8 mouse cellular contexts compared by ENCODE assay signal in the genomic region with DNA sequence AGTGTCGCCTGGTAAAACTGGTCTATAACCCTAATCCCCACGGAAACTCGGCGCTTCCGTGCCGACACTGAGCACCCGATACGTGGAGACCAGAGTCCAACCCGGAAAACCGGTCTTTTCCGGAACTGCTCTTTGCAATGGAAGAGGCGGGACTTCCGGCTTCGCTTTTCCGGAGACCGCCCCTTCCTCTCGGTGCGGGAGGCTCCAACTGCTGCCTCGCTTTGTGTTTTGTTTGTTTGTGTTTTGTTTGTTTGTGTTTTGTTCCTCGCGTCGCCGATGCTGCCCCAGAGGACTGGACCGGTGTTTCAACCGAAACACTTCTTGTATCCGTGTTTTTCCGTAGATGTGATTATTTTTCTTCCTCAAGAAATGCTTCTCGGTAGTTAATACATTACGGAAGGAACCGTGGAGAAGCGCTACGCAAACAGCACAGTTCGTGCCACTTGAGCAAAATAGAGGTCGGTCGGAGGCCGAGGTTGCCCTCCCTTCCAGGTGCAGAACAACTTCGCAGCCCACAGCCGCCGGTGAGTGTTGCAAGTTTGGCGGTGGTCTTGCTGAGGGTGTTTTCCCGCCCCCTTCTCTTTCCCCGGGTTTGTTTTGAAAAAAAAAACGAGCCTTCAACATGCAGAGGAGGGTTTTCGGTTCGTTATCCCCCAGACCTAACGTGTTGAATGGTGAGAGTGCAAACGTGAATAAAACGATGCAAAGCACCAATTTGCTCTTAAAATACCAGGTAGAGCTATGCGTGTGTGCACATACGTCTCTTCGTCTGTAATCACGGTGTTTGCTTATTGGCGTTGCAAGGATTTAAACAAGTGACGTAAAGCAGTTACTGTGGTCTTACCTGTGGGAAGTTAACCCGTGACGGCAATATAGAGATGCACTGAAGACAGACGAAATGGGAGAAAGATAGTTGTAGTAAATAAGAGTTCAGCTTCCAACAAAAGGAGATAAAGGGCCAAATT. TPM values are rescaled to one million over a fixed set of nuclear protein-coding genes. Genes with fewer than 3 reads are reported as not detected.
DNase-seq lines count a peak whose midpoint lies in the region; ATAC-seq and TF ChIP-seq lines count a peak whose summit lies in the region.

TSS of gene 4833420G17Rik (plus strand) at position 173 of the 965 bp plus-strand sequence.

- peaks cover 10% of the 10 kb centered on the region for H3K36me3 ChIP-seq in C2C12 (ENCODE audit: control insufficient read depth, insufficient read depth)
- peaks cover 42% of the 10 kb centered on the region for H3K36me3 ChIP-seq in erythroblast, embryonic 14.5 days (ENCODE audit: control insufficient read depth)
- H3K36me3 ChIP-seq in heart, embryonic 11.5 days (ENCODE audit: control insufficient read depth, insufficient read depth, low read length), result peaks cover 13% of the 10 kb centered on the region
- H3K36me3 ChIP-seq in kidney, embryonic 16.5 days (ENCODE audit: insufficient read depth, low read length), result peaks cover 20% of the 10 kb centered on the region
- H3K36me3 ChIP-seq in liver, adult 2 months (ENCODE audit: control insufficient read depth, insufficient read depth, low read length), result peaks cover 21% of the 10 kb centered on the region
- peaks cover 11% of the 10 kb centered on the region for H3K36me3 ChIP-seq in myocyte (ENCODE audit: control insufficient read depth, insufficient read depth)
- peaks cover 3% of the 10 kb centered on the region; the same call in 1 of the 2 replicates for H3K36me3 ChIP-seq in splenic B cell, adult 2 months (ENCODE audit: control insufficient read depth, insufficient read depth, low read length, poor library complexity, severe bottlenecking)

- H3ac ChIP-seq in C2C12 (ENCODE audit: control insufficient read depth, insufficient read length, low read depth), result peak within 1 kb of the TSS; percentile 86
- no peak within 1 kb of the TSS for H3ac ChIP-seq in myocyte (ENCODE audit: control insufficient read depth, insufficient read length)

- H3K4me3 ChIP-seq in C2C12 (ENCODE audit: insufficient read depth, poor library complexity, severe bottlenecking) (peak within 1 kb of the TSS; percentile 51), myocyte (peak within 1 kb of the TSS; percentile 47)
- H3K4me3 ChIP-seq in erythroblast, embryonic 14.5 days (replicated peaks), result peak within 1 kb of the TSS; percentile 84
- peak within 1 kb of the TSS; percentile 86 for H3K4me3 ChIP-seq in heart, embryonic 11.5 days (ENCODE audit: low read depth, low read length)
- peak within 1 kb of the TSS; percentile 84 for H3K4me3 ChIP-seq in kidney, embryonic 16.5 days (ENCODE audit: low read length)
- peak within 1 kb of the TSS; percentile 87 for H3K4me3 ChIP-seq in liver, adult 2 months (ENCODE audit: insufficient read depth, low read depth, low read length)

- TF ChIP-seq POLR2A in brain, embryonic 14.5 days (IDR thresholded peaks at IDR 0.05; ENCODE audit: borderline replicate concordance, extremely low read depth, insufficient read depth, insufficient read length, poor library complexity, severe bottlenecking), result peak; percentile 75; the same call in 1 of the 2 replicates
- TF ChIP-seq POLR2A in liver, adult 2 months (IDR thresholded peaks at IDR 0.05; ENCODE audit: extremely low read depth, insufficient read depth, low read length), result peak; percentile 89
- peak; percentile 62 for TF ChIP-seq POLR2A in myocyte (IDR thresholded peaks at IDR 0.05; ENCODE audit: insufficient read length, low read depth)

- H3K27ac ChIP-seq in heart, embryonic 11.5 days (ENCODE audit: low read depth, low read length), result peak within 1 kb of the TSS; percentile 70; the same call in 1 of the 2 replicates
- peak within 1 kb of the TSS; percentile 81 for H3K27ac ChIP-seq in kidney, embryonic 16.5 days (ENCODE audit: low read length)
- H3K27ac ChIP-seq in liver, adult 2 months (replicated peaks; ENCODE audit: insufficient read depth, low read depth, low read length), result peak within 1 kb of the TSS; percentile 57

- H3K79me3 ChIP-seq in C2C12 (ENCODE audit: low read depth), result peaks cover 7% of the 10 kb centered on the region

- WGBS in heart, embryonic 11.5 days (ENCODE audit: insufficient replicate concordance), result 9% methylated on average over 57 of the region's 57 CpGs
- 6% methylated on average over 57 of the region's 57 CpGs for WGBS in kidney, embryonic 16.5 days
- WGBS in liver, adult 2 months, result under 1% methylated on average over 57 of the region's 57 CpGs

- peaks cover 26% of the 10 kb centered on the region for H3K4me1 ChIP-seq in erythroblast, embryonic 14.5 days (ENCODE audit: control insufficient read depth)
- peaks cover 10% of the 10 kb centered on the region; the same call in 1 of the 2 replicates for H3K4me1 ChIP-seq in heart, embryonic 11.5 days (ENCODE audit: control insufficient read depth, insufficient read depth, low read length)
- H3K4me1 ChIP-seq in kidney, embryonic 16.5 days (ENCODE audit: insufficient read depth, low read length), result peaks cover 11% of the 10 kb centered on the region
- H3K4me1 ChIP-seq in liver, adult 2 months (ENCODE audit: control insufficient read depth, insufficient read depth, low read length), result peaks cover 3% of the 10 kb centered on the region

- H3K4me2 ChIP-seq in heart, embryonic 11.5 days, result peak within 1 kb of the TSS; percentile 79
- peak within 1 kb of the TSS; percentile 76 for H3K4me2 ChIP-seq in kidney, embryonic 16.5 days (replicated peaks; ENCODE audit: low read depth, low read length)
- H3K4me2 ChIP-seq in myocyte (ENCODE audit: low read depth), result peak within 1 kb of the TSS; percentile 79

- no peaks in the 10 kb centered on the region for H3K9me3 ChIP-seq in erythroblast, embryonic 14.5 days (ENCODE audit: control insufficient read depth, low read length)
- no peaks in the 10 kb centered on the region for H3K9me3 ChIP-seq in heart, embryonic 11.5 days (replicated peaks; ENCODE audit: control insufficient read depth, low read length)
- H3K9me3 ChIP-seq in kidney, embryonic 16.5 days (ENCODE audit: low read length), result no peaks in the 10 kb centered on the region

- H3K9ac ChIP-seq in heart, embryonic 11.5 days (ENCODE audit: low read depth, low read length), result peak within 1 kb of the TSS; percentile 85
- H3K9ac ChIP-seq in kidney, embryonic 16.5 days (replicated peaks; ENCODE audit: low read length), result peak within 1 kb of the TSS; percentile 83
- H3K9ac ChIP-seq in liver, adult 2 months (ENCODE audit: low read depth, low read length), result peak within 1 kb of the TSS; percentile 87

- DNase-seq in brain, embryonic 14.5 days (ENCODE audit: low read depth), result peak; percentile 97
- peak; percentile 86 for DNase-seq in liver, adult 2 months (ENCODE audit: extremely low read depth, low read depth, low spot score)
- peak; percentile 92 for DNase-seq in splenic B cell, adult 2 months (ENCODE audit: low read depth, low spot score)

- no peaks in the 10 kb centered on the region for H3K27me3 ChIP-seq in C2C12 (ENCODE audit: control insufficient read depth, insufficient read depth, insufficient read length)
- H3K27me3 ChIP-seq in erythroblast, embryonic 14.5 days (ENCODE audit: control insufficient read depth), result no peaks in the 10 kb centered on the region
- H3K27me3 ChIP-seq in heart, embryonic 11.5 days (ENCODE audit: control insufficient read depth, insufficient read depth, low read length), result no peaks in the 10 kb centered on the region
- H3K27me3 ChIP-seq in kidney, embryonic 16.5 days (ENCODE audit: insufficient read depth, low read length), result no peaks in the 10 kb centered on the region
- no peaks in the 10 kb centered on the region for H3K27me3 ChIP-seq in liver, adult 2 months (ENCODE audit: control insufficient read depth, insufficient read depth, low read length)
- H3K27me3 ChIP-seq in myocyte (ENCODE audit: control insufficient read depth, insufficient read depth, insufficient read length), result no peaks in the 10 kb centered on the region
- no peaks in the 10 kb centered on the region for H3K27me3 ChIP-seq in splenic B cell, adult 2 months (ENCODE audit: control insufficient read depth, insufficient read depth, low read length, poor library complexity, severe bottlenecking)

- ATAC-seq in heart, embryonic 11.5 days (replicated peaks; ENCODE audit: insufficient number of reproducible peaks, low FRiP score, low TSS enrichment), result peak; percentile 90
- peak; percentile 97 for ATAC-seq in kidney, embryonic 16.5 days (ENCODE audit: low FRiP score, low TSS enrichment)

- no peak for TF ChIP-seq CTCF in C2C12 (IDR thresholded peaks at IDR 0.05; ENCODE audit: control insufficient read depth, insufficient read depth, insufficient read length)
- no peak for TF ChIP-seq CTCF in brain, embryonic 14.5 days (IDR thresholded peaks at IDR 0.05; ENCODE audit: borderline replicate concordance, extremely low read depth, insufficient read depth, insufficient read length)
- no peak for TF ChIP-seq CTCF in liver, adult 2 months (IDR thresholded peaks at IDR 0.05; ENCODE audit: low read depth, low read length)

- H3K79me2 ChIP-seq in C2C12 (ENCODE audit: control insufficient read depth, insufficient read depth), result peaks cover 30% of the 10 kb centered on the region
- H3K79me2 ChIP-seq in liver, adult 2 months (ENCODE audit: control insufficient read depth, insufficient read depth, low read length), result peaks cover 12% of the 10 kb centered on the region; the same call in 1 of the 2 replicates
- peaks cover 12% of the 10 kb centered on the region for H3K79me2 ChIP-seq in myocyte (ENCODE audit: control insufficient read depth, insufficient read depth)

TF ChIP-seq in C2C12, 6 proteins besides CTCF, POLR2A, EP300 and RAD21 (continues in another document):
- no peak for TF ChIP-seq MYOD1 (IDR thresholded peaks at IDR 0.05; ENCODE audit: control insufficient read depth, insufficient read length, low read depth)
- no peak for TF ChIP-seq MAX (IDR thresholded peaks at IDR 0.05)
- TF ChIP-seq CEBPB (IDR thresholded peaks at IDR 0.05; ENCODE audit: low read depth), result no peak
- no peak for TF ChIP-seq FOSL1 (IDR thresholded peaks at IDR 0.05; ENCODE audit: insufficient read depth, low read length, poor library complexity, severe bottlenecking)

TF ChIP-seq in myocyte, 11 proteins besides CTCF, POLR2A, EP300 and RAD21:
- TF ChIP-seq REST (IDR thresholded peaks at IDR 0.05; ENCODE audit: insufficient read depth, insufficient read length) (no peak), E2F4 (IDR thresholded peaks at IDR 0.05; ENCODE audit: insufficient read depth) (peak; percentile 86), POLR2AphosphoS2 (IDR thresholded peaks at IDR 0.05; ENCODE audit: insufficient read length, low read depth) (peak; percentile 69)
TF ChIP-seq in myocyte: peak in this region for 2.

RNA-seq across cellular contexts. Expression of gene 4833420G17Rik, which starts in this region (rescaled TPM):
- polyA plus RNA-seq in C2C12 (2012; fragmentation: generic; extraction: Trizol) (3.1 TPM), myocyte (2012; fragmentation: generic; extraction: Trizol) (1.7 TPM)
- polyA plus RNA-seq in brain, embryonic 14.5 days (2012; rRNA removed), result 116 and 191 TPM in 2 replicates
- polyA plus RNA-seq in erythroblast, embryonic 14.5 days (2012), result 0.88 and 1.2 TPM in 2 replicates
- 38.8 and 42.4 TPM in 2 replicates for polyA plus RNA-seq in heart, embryonic 11.5 days (2014; fragmentation: Nextera tagmentation; extraction: Ambion mirVana)
- polyA plus RNA-seq in kidney, embryonic 16.5 days (2015; fragmentation: Nextera tagmentation; extraction: Ambion mirVana), result 59.7 and 64.6 TPM in 2 replicates
- 25.9 and 27.1 TPM in 2 replicates for total RNA-seq in liver, adult 2 months (2014; rRNA removed)
- 5.9 and 13.1 TPM in 2 replicates for polyA plus RNA-seq in liver, adult 2 months (2012; rRNA removed)

Comparison
In these comparisons a context has a peak if more than half of its experiments do, and no peak if none do; other contexts are left out.
1. Peak in every context shown above with its lines: DNase-seq, ATAC-seq, H3K4me3 ChIP-seq and H3K27ac ChIP-seq.